Mouse (Mus musculus) G1E (cell line): ENCODE results near the gene Rcn1. TPM values are rescaled to one million over a fixed set of nuclear protein-coding genes. Genes with fewer than 3 reads are reported as not detected.

Experiments
- ATAC-seq: 2 replicates; pipeline ENCODE4 v1.8.0; 2016; ENCODE audit warnings: mild to moderate bottlenecking; ENCODE audit not compliant: insufficient number of reproducible peaks, poor library complexity, low FRiP score, severe bottlenecking; ENCODE audit errors: extremely low read depth
- DNase-seq: peaks from one replicate; pipeline ENCODE4 v3.0.0; 2012; ENCODE audit warnings: low spot score
- H3K27me3 ChIP-seq: 2 replicates; pipeline ENCODE4 v1.6.1; 2012; ENCODE audit warnings: mild to moderate bottlenecking, low read length, inconsistent platforms; ENCODE audit not compliant: insufficient read depth
- H3K36me3 ChIP-seq: replicated peaks from 2 replicates; pipeline ENCODE3; 2012; ENCODE audit warnings: mild to moderate bottlenecking, inconsistent platforms
- H3K4me1 ChIP-seq: 2 replicates; pipeline ENCODE4 v1.6.1; 2012; ENCODE audit warnings: low read depth, low read length, inconsistent platforms, mixed read lengths; ENCODE audit not compliant: insufficient read depth
- H3K4me3 ChIP-seq: 2 replicates; pipeline ENCODE4 v1.5.1; 2012; ENCODE audit warnings: low read depth, mild to moderate bottlenecking, inconsistent platforms, low read length, moderate library complexity, mixed read lengths
- H3K9me3 ChIP-seq: replicated peaks from 2 replicates; pipeline ENCODE4 v1.6.1; 2012; ENCODE audit warnings: inconsistent platforms
- CTCF ChIP-seq: IDR thresholded peaks from 2 replicates; pipeline ENCODE4 v1.5.1; 2012; ENCODE audit warnings: low read depth, low read length, inconsistent platforms, mixed read lengths
- GATA1 ChIP-seq: IDR thresholded peaks from 2 replicates; pipeline ENCODE4 v1.6.1; 2012; ENCODE audit warnings: borderline replicate concordance, low read length, inconsistent platforms, mixed read lengths
- GATA2 ChIP-seq: IDR thresholded peaks from 2 replicates; pipeline ENCODE4 v1.6.1; 2012; ENCODE audit warnings: low read depth, low read length, inconsistent platforms, borderline replicate concordance
- POLR2AphosphoS5 ChIP-seq: IDR thresholded peaks from 2 replicates; pipeline ENCODE4 v1.6.1; 2012; ENCODE audit warnings: low read depth, low read length, inconsistent platforms; ENCODE audit not compliant: insufficient replicate concordance
- TAL1 ChIP-seq: conservative IDR thresholded peaks from 2 replicates; pipeline ENCODE4 v1.6.1; 2012; ENCODE audit warnings: low read depth, low read length, inconsistent platforms, mixed read lengths
- polyA plus RNA-seq: library from polyadenylated mRNA; stranded (reverse); fragments of >175 nt; gene quantifications from 2 replicates; pipeline ENCODE4 v1.2.3, GENCODE M21; 2012
- total RNA-seq, 2 experiments: library from RNA; stranded (forward) in 1 of 2; stranded (reverse) in 1 of 2; fragments of 200-1000 nt in 1 of 2; fragments of >200 nt in 1 of 2; fragmentation: Nextera tagmentation in 1 of 2; gene quantifications; 2 replicates each; pipeline ENCODE4 v1.2.3; 2014 to 2017

The Rcn1 gene
- total and polyA plus RNA-seq, 3 experiments: 2.5 to 23.6 (median 7.4) TPM

DNA sequence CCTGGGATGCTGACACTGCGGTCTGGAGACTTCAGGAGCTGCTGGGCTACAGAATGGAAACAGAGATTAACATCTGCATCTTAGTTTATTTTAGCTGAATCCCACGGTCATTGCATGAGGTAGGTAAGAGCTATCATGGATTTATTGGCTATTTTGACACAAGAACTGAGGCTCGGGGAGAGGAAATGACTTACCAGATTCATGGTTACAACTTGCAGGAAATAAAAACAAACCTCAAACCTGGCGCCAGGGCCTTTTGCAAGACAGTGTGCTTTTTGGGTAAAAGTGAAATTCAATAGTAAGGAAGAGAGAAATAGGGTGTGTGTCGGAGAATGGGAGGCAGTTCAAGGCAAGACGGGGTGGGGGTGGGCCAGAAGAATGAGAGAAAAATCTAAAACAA lies 30.8 kb upstream of the Rcn1 start:
- Histone ChIP-seq H3K4me3 (no peak overlapping the region), H3K27me3 (peaks cover 13% of the 10 kb centered on the region), H3K36me3 (no peaks in the 10 kb centered on the region), H3K9me3 (no peaks in the 10 kb centered on the region), H3K4me1 (peaks cover 15% of the 10 kb centered on the region)
- ATAC-seq (no peak), DNase-seq (no peak)
- TF ChIP-seq CTCF (no peak), GATA2 (no peak), TAL1 (no peak), POLR2AphosphoS5 (no peak), GATA1 (no peak)

DNA sequence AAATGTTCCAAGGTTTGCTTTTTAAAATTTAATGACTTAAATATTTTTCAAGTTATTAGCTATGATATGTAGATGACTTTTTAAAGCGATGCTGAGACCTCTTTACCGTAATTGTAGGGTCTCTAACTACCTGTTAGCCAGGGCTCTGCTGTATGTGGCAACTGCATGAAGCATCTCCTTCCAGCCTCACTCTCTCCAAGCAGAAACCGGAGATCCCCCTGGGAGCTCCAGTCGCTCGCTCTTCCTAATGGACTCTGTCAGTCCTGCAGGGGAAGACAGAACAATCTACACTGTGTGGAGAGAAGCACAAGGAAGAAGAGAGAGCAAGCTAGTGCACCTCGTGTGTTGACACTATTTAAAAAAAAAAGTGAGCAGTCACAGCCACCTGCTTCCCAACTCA lies 29.3 kb upstream of the Rcn1 start:
- Histone ChIP-seq H3K36me3 (no peaks in the 10 kb centered on the region), H3K27me3 (peaks cover 13% of the 10 kb centered on the region), H3K4me3 (no peak overlapping the region), H3K4me1 (peaks cover 15% of the 10 kb centered on the region), H3K9me3 (no peaks in the 10 kb centered on the region)
- no peak for TF ChIP-seq POLR2AphosphoS5
- no peak for TF ChIP-seq GATA1
- DNase-seq: no peak
- no peak for ATAC-seq

DNA sequence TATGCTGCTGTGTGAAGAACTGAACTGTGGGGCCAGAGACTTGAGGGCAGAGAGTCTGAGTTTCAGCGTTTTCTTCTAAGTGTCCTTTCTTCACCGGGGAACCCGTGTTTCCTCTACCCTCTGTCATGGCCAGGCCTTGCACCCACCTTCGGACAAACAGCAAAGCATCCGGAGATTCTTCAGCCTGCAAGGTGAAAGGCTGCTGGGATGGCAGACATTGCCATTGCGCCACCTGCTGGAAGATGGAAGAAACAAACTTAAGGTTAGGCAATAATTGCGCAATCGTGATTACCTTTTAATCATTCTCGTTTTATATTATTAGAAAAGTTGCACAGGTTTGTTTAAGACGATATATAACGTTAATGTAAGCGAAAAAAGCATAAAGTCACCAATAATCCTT lies 28.9 kb upstream of the Rcn1 start:
- no peak for TF ChIP-seq GATA2
- peak; percentile 55 for TF ChIP-seq CTCF
- no peak for TF ChIP-seq GATA1
- peak; percentile 26 for DNase-seq
- no peak; the same call in 1 of the 2 replicates for ATAC-seq
- peaks cover 15% of the 10 kb centered on the region for H3K4me1 ChIP-seq
- peaks cover 13% of the 10 kb centered on the region for H3K27me3 ChIP-seq
- no peaks in the 10 kb centered on the region for H3K9me3 ChIP-seq
- H3K4me3 ChIP-seq: no peak overlapping the region
- no peaks in the 10 kb centered on the region for H3K36me3 ChIP-seq

DNA sequence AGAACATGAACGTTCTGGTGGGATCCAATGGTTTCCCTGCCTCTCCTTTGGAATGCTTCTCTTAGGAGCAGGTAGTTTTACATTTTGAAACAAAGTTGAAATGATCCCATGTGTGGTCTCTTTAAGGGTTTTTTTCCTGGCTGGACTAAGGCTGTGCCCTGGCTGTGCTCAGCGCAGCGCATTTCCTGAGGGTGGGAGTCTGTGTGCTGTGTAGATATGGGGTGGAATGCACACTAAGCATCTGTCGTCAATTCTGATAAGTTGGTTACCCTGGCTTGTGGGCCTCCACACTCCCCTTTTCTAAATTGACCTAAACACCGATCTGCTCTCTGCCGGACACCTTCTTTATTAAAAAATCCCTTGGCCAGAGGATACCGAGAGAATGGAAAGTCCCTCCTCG lies 28.3 kb upstream of the Rcn1 start:
- Histone ChIP-seq H3K4me1 (peaks cover 15% of the 10 kb centered on the region), H3K36me3 (no peaks in the 10 kb centered on the region), H3K9me3 (no peaks in the 10 kb centered on the region), H3K27me3 (peaks cover 13% of the 10 kb centered on the region), H3K4me3 (no peak overlapping the region)
- DNase-seq (no peak), ATAC-seq (peak; percentile 34; the same call in 1 of the 2 replicates)
- TF ChIP-seq TAL1 (no peak), GATA1 (no peak), CTCF (no peak), GATA2 (no peak), POLR2AphosphoS5 (no peak)

DNA sequence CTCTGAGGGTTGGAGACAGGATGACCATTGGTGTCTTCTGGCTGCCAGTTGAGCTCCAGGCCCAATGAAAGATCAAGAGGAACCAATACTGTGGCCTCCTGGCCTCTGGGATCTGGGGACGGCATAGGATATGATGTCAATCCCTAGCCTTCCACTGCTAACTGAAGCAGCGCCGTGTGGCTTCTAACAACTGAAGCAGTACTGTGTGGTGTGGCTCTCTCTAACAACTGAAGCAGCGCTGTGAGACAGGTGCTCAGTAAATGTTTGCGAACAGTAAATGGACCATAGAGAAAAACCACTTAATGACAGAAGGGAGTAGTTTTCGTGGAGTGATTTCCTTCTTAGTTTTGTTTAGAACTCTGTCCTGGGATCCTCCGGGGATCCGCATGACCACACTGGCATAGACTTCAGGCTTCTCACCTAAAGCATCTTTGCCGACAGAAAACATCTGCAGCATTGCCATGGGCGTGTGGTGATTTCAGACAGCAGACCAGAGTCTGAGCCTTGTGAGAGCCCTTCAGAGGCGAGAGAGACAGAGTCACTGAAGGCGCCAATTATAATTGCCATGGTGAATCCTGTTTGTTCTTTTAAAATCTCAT lies 19.6 kb upstream of the Rcn1 start:
- DNase-seq (no peak), ATAC-seq (no peak)
- H3K9me3 ChIP-seq: peaks cover 3% of the 10 kb centered on the region; the same call in 1 of the 2 replicates
- no peaks in the 10 kb centered on the region; the same call in 1 of the 2 replicates for H3K27me3 ChIP-seq
- H3K4me3 ChIP-seq: no peak overlapping the region
- H3K4me1 ChIP-seq: peaks cover 46% of the 10 kb centered on the region
- H3K36me3 ChIP-seq: no peaks in the 10 kb centered on the region
- TF ChIP-seq GATA2 (no peak), POLR2AphosphoS5 (no peak), CTCF (no peak), TAL1 (no peak), GATA1 (no peak)

DNA sequence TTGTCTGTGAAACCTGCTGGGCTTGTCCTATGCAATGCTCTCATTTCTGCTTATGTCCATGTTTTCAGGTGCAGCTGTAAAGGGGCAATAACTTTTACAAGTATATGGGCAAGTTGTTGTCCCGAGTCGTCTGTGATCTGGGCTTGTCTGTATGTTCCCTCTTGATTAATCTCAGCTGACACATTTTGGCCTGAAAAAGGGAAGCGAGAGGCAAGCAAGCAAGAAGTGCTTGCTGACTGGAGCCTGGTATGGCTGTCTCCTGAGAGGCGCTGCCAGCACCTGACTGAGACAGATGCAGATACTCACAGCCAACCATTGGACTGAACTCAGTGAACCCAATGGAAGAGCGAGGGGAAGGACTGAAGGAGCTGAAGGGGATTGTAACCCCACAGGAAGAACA lies 18.5 kb upstream of the Rcn1 start:
- no peak for ATAC-seq
- TF ChIP-seq TAL1 (no peak), CTCF (no peak), POLR2AphosphoS5 (no peak), GATA1 (no peak), GATA2 (no peak)
- no peaks in the 10 kb centered on the region for H3K36me3 ChIP-seq
- no peak overlapping the region for H3K4me3 ChIP-seq
- peaks cover 3% of the 10 kb centered on the region; the same call in 1 of the 2 replicates for H3K9me3 ChIP-seq
- H3K4me1 ChIP-seq: peaks cover 55% of the 10 kb centered on the region
- no peak for DNase-seq
- no peaks in the 10 kb centered on the region; the same call in 1 of the 2 replicates for H3K27me3 ChIP-seq

DNA sequence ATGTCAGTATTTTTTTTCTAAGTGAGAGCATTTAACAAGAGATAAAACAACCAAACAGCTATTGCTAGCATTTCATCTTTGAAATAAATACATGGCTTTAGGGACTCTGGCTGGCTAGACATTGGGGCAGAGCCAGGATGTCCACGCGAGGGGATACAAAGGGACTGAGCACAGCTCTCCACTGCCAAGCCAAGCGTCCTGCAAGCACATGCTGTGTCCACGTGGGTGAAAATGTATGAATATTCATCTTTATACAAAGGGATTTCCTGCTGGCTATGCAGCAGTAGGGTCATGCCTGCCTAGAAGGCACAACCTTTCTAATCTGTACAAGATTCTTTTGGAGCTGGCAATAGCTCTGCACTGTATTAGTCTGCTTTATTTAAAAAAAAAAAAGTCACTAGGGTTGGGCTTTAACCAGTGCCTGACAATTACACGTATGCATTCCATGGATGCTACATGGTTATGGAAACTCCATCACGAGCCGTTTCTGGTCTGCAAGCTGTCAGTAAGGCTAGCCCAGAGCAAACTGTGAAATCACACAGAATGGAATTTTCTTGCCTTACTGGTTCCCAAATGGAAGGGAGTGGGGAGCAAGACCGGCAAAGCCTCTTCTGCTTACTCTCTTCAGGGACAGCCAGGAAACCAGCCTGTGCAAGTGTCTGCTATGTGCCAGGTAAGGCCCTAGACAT lies 17.7 kb upstream of the Rcn1 start:
- Histone ChIP-seq H3K9me3 (peaks cover 3% of the 10 kb centered on the region; the same call in 1 of the 2 replicates), H3K4me3 (no peak overlapping the region), H3K27me3 (no peaks in the 10 kb centered on the region; the same call in 1 of the 2 replicates), H3K36me3 (no peaks in the 10 kb centered on the region), H3K4me1 (peaks cover 63% of the 10 kb centered on the region)
- TF ChIP-seq TAL1 (no peak), POLR2AphosphoS5 (no peak), GATA1 (no peak), CTCF (no peak), GATA2 (no peak)
- DNase-seq (no peak), ATAC-seq (no peak)
